In genomic region chr12:68541811-68542210, GRCm38 (mm10) we compare ENCODE assay signal across 23 mouse cellular contexts.
A peak's percentile ranks its signal among the peaks of the same experiment; 100 is the strongest.
DNase-seq lines count a peak whose midpoint lies in the region; ATAC-seq and TF ChIP-seq lines count a peak whose summit lies in the region.
"Had no signal": no experiment of that assay in that cellular context is flagged by ENCODE, and none has a peak within 500 bp of the region (broad histone marks: within the 10 kb centered on the region; RNA-seq: fewer than 3 reads in every experiment).

No protein-coding gene starts in this region.

- TF ChIP-seq CTCF in brain, embryonic 14.5 days (IDR thresholded peaks at IDR 0.05; ENCODE audit: borderline replicate concordance, extremely low read depth, insufficient read depth, insufficient read length) = no peak
- TF ChIP-seq CTCF in midbrain, postnatal 0 days (IDR thresholded peaks at IDR 0.05) = no peak

- TF ChIP-seq POLR2A in brain, embryonic 14.5 days (IDR thresholded peaks at IDR 0.05; ENCODE audit: borderline replicate concordance, extremely low read depth, insufficient read depth, insufficient read length, poor library complexity, severe bottlenecking) = no peak

- 29% methylated on average over 3 of the region's 3 CpGs for WGBS in forebrain, embryonic 14.5 days
- whole genome bisulfite sequencing in forebrain, embryonic 12.5 days = 43% methylated on average over 3 of the region's 3 CpGs
- WGBS in midbrain, postnatal 0 days = 20% methylated on average over 3 of the region's 3 CpGs

- H3K9me3 ChIP-seq in forebrain, embryonic 14.5 days (replicated peaks; ENCODE audit: control insufficient read depth, low read length) = no peaks in the 10 kb centered on the region
- H3K9me3 ChIP-seq in forebrain, embryonic 12.5 days = no peaks in the 10 kb centered on the region
- no peaks in the 10 kb centered on the region for H3K9me3 ChIP-seq in midbrain, postnatal 0 days (ENCODE audit: low read length)
- H3K9me3 ChIP-seq: embryonic facial prominence, embryonic 15.5 days; heart, embryonic 10.5 days; neural tube, embryonic 13.5 days had no signal

- no peak for ATAC-seq in forebrain, embryonic 14.5 days
- ATAC-seq in forebrain, embryonic 12.5 days (ENCODE audit: low FRiP score) = no peak
- ATAC-seq in midbrain, postnatal 0 days (ENCODE audit: low FRiP score) = no peak
- ATAC-seq: inflammation-experienced regulatory T-cells, adult 6 months; Patski had no signal

- intact Hi-C loops in left cerebral cortex, postnatal 14 days (cut with DNase I) = no loop called here

- peak; percentile 49 for DNase-seq in forebrain, embryonic 14.5 days (ENCODE audit: low spot score)
- peak; percentile 3 to 5 for DNase-seq in left cerebral cortex, postnatal 14 days (ENCODE audit: low spot score in 2 of 2)
- no peak for DNase-seq in left cerebral cortex, adult 11 months (ENCODE audit: low spot score)
- DNase-seq in brain, embryonic 14.5 days (ENCODE audit: low read depth) = peak; percentile 62
- peak; percentile 46 for DNase-seq in midbrain, postnatal 0 days (ENCODE audit: low spot score)
- DNase-seq in kidney, adult 9 months = no peak
- DNase-seq: adrenal gland, adult 2 months; B cell, adult 2 months; cerebellum, adult 9-10 months; gastrocnemius, postnatal 10 days; heart, postnatal 4 days; kidney, adult 2 months; kidney, postnatal 14 days; lung, postnatal 4 days had no signal

- no peaks in the 10 kb centered on the region; the same call in 1 of the 2 replicates for H3K4me1 ChIP-seq in forebrain, embryonic 14.5 days (ENCODE audit: control insufficient read depth, insufficient read depth, low read length)
- peaks cover 5% of the 10 kb centered on the region for H3K4me1 ChIP-seq in forebrain, embryonic 12.5 days
- no peaks in the 10 kb centered on the region; the same call in 1 of the 2 replicates for H3K4me1 ChIP-seq in midbrain, postnatal 0 days (ENCODE audit: insufficient read depth, low read length)
- H3K4me1 ChIP-seq: embryonic facial prominence, embryonic 15.5 days; heart, embryonic 10.5 days; neural tube, embryonic 13.5 days had no signal

- no peaks in the 10 kb centered on the region for H3K36me3 ChIP-seq in forebrain, embryonic 14.5 days (ENCODE audit: control insufficient read depth, insufficient read depth, low read length)
- H3K36me3 ChIP-seq in forebrain, embryonic 12.5 days (replicated peaks) = no peaks in the 10 kb centered on the region
- H3K36me3 ChIP-seq in midbrain, postnatal 0 days (ENCODE audit: insufficient read depth, low read length) = no peaks in the 10 kb centered on the region
- H3K36me3 ChIP-seq: embryonic facial prominence, embryonic 15.5 days; G1E; heart, embryonic 10.5 days; neural tube, embryonic 13.5 days had no signal

- H3K4me2 ChIP-seq in forebrain, embryonic 14.5 days (ENCODE audit: low read length) = no peak overlapping the region
- H3K4me2 ChIP-seq in forebrain, embryonic 12.5 days = no peak overlapping the region
- H3K4me2 ChIP-seq in midbrain, postnatal 0 days (ENCODE audit: low read depth, low read length, poor library complexity, severe bottlenecking) = no peak overlapping the region
- H3K4me2 ChIP-seq: embryonic facial prominence, embryonic 15.5 days; neural tube, embryonic 13.5 days had no signal

- no peak overlapping the region for H3K9ac ChIP-seq in forebrain, embryonic 14.5 days (ENCODE audit: low read length)
- H3K9ac ChIP-seq in forebrain, embryonic 12.5 days = no peak overlapping the region
- no peak overlapping the region for H3K9ac ChIP-seq in midbrain, postnatal 0 days (replicated peaks; ENCODE audit: low read length, poor library complexity, severe bottlenecking)
- H3K9ac ChIP-seq: embryonic facial prominence, embryonic 15.5 days; neural tube, embryonic 13.5 days had no signal

- H3K27me3 ChIP-seq in forebrain, embryonic 14.5 days (replicated peaks; ENCODE audit: control insufficient read depth, insufficient read depth, low read length) = no peaks in the 10 kb centered on the region
- no peaks in the 10 kb centered on the region for H3K27me3 ChIP-seq in forebrain, embryonic 12.5 days
- H3K27me3 ChIP-seq in midbrain, postnatal 0 days (ENCODE audit: insufficient read depth, low read length) = no peaks in the 10 kb centered on the region
- H3K27me3 ChIP-seq: CH12.LX; embryonic facial prominence, embryonic 15.5 days; neural tube, embryonic 13.5 days; Patski had no signal

- H3K4me3 ChIP-seq in forebrain, embryonic 14.5 days (ENCODE audit: low read depth, low read length) = no peak overlapping the region
- H3K4me3 ChIP-seq in forebrain, embryonic 12.5 days (replicated peaks) = no peak overlapping the region
- H3K4me3 ChIP-seq in midbrain, postnatal 0 days (ENCODE audit: low read depth, low read length) = no peak overlapping the region
- H3K4me3 ChIP-seq: embryonic facial prominence, embryonic 15.5 days; heart, embryonic 10.5 days; myocyte; neural tube, embryonic 13.5 days had no signal

- no peak overlapping the region for H3K27ac ChIP-seq in forebrain, embryonic 14.5 days (ENCODE audit: low read depth, low read length)
- no peak overlapping the region for H3K27ac ChIP-seq in forebrain, embryonic 12.5 days
- H3K27ac ChIP-seq in midbrain, postnatal 0 days (ENCODE audit: low read depth, low read length) = 0 out of 2 replicates have a peak overlapping the region, but pooled peaks have one; percentile 43
- H3K27ac ChIP-seq: embryonic facial prominence, embryonic 15.5 days; heart, embryonic 10.5 days; neural tube, embryonic 13.5 days had no signal

Comparison
In these comparisons a context has a peak if more than half of its experiments do, and no peak if none do; other contexts are left out.
1. DNase-seq: peak in forebrain, embryonic 14.5 days (single experiment), left cerebral cortex, postnatal 14 days (2 of 2), brain, embryonic 14.5 days (single experiment) and midbrain, postnatal 0 days (single experiment); none in left cerebral cortex, adult 11 months (single experiment) and kidney, adult 9 months (single experiment).